Mouse (Mus musculus): ENCODE results near the gene Fblim1. TPM values are rescaled to one million over a fixed set of nuclear protein-coding genes. Genes with fewer than 3 reads are reported as not detected.

The Fblim1 gene
- polyA plus RNA-seq, 1 experiment = 29.5 TPM

DNA sequence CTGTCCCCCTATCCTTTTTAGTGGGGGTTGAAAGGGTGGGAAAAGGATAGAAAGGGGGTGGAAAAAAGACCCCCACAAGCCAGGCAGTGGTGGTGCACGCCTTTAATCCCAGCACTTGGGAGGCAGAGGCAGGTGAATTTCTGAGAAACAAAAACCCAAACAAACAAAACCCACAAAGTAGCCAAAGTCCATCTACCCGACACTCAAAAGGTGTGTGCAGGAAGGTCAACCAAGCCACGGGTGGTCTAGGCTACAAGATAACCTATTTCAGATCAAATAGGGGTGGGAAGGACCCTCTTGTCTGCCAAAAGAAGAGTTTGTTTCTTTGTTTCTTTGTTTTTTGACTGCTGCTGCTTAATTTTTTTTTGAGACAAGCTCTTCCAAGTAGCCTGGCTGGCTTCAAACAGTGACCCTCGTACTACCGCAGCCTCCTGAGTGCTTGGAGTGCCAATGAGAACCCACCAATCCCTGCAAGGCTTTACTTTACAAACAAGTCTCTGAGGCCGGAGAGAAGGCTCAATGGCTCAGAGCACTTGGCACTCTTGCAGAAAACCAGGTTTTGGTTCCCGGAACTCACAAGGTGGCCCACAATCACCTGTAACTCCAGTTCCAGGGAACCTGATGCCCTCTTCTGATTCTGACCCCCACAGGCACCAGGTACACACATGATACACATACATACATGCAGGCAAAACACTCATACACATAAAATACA, 78.8 kb downstream of the Fblim1 start:
- Histone ChIP-seq H3K27me3 (ENCODE audit: control insufficient read depth, insufficient read depth, insufficient read length) (no peaks in the 10 kb centered on the region), H3K4me3 (no peak overlapping the region), H3K36me3 (ENCODE audit: control insufficient read depth, insufficient read depth) (no peaks in the 10 kb centered on the region), H3K4me2 (ENCODE audit: low read depth) (no peak overlapping the region), H3K79me2 (ENCODE audit: control insufficient read depth, insufficient read depth) (peaks cover 99% of the 10 kb centered on the region), H3ac (ENCODE audit: control insufficient read depth, insufficient read length) (no peak overlapping the region)
- TF ChIP-seq TCF12 (IDR thresholded peaks at IDR 0.05; ENCODE audit: insufficient read depth, poor library complexity, severe bottlenecking) (no peak), TCF3 (IDR thresholded peaks at IDR 0.05; ENCODE audit: insufficient read length, low read depth) (no peak), POLR2AphosphoS2 (IDR thresholded peaks at IDR 0.05; ENCODE audit: insufficient read length, low read depth) (no peak), SRF (IDR thresholded peaks at IDR 0.05; ENCODE audit: control insufficient read depth, insufficient read length, low read depth) (no peak), E2F4 (IDR thresholded peaks at IDR 0.05; ENCODE audit: insufficient read depth) (no peak), POLR2A (IDR thresholded peaks at IDR 0.05; ENCODE audit: insufficient read length, low read depth) (no peak), REST (IDR thresholded peaks at IDR 0.05; ENCODE audit: insufficient read depth, insufficient read length) (no peak), MAX (IDR thresholded peaks at IDR 0.05; ENCODE audit: low read depth) (no peak), MYOG (IDR thresholded peaks at IDR 0.05; ENCODE audit: control insufficient read depth in 1 of 3, insufficient read depth in 1 of 3, insufficient read length in 2 of 3, low read depth in 2 of 3) (no peak), USF1 (IDR thresholded peaks at IDR 0.05; ENCODE audit: low read depth) (no peak), MYOD1 (IDR thresholded peaks at IDR 0.05; ENCODE audit: control insufficient read depth in 1 of 3, insufficient read length in 2 of 3, low read depth in 2 of 3) (no peak), CEBPB (IDR thresholded peaks at IDR 0.05; ENCODE audit: insufficient read depth, poor library complexity, severe bottlenecking) (no peak)

Other genes starting within 250 kb of the Fblim1 start
- 0.77 TPM for gene Fam131c, start 237.9 kb downstream of the Fblim1 start, polyA plus RNA-seq (2012; fragmentation: generic; extraction: Trizol)
- gene Clcnka, start 207.4 kb downstream of the Fblim1 start, polyA plus RNA-seq (2012; fragmentation: generic; extraction: Trizol) = 0.85 TPM
- gene Clcnkb, start 190.1 kb downstream of the Fblim1 start, polyA plus RNA-seq (2012; fragmentation: generic; extraction: Trizol) = 0.23 TPM
- 31.1 TPM for gene Hspb7, start 185.3 kb downstream of the Fblim1 start, polyA plus RNA-seq (2012; fragmentation: generic; extraction: Trizol)
- not detected for gene Srarp, start 170.0 kb downstream of the Fblim1 start, polyA plus RNA-seq (2012; fragmentation: generic; extraction: Trizol)
- gene Zbtb17, start 161.4 kb downstream of the Fblim1 start, polyA plus RNA-seq (2012; fragmentation: generic; extraction: Trizol) = 30.1 TPM
- gene Spen, start 67.5 kb downstream of the Fblim1 start, polyA plus RNA-seq (2012; fragmentation: generic; extraction: Trizol) = 11.7 TPM
- 0.02 TPM for gene Tmem82, start 12.5 kb upstream of the Fblim1 start, polyA plus RNA-seq (2012; fragmentation: generic; extraction: Trizol)
- 0.12 TPM for gene Slc25a34, start 17.7 kb upstream of the Fblim1 start, polyA plus RNA-seq (2012; fragmentation: generic; extraction: Trizol)
- gene Plekhm2, start 58.8 kb upstream of the Fblim1 start, polyA plus RNA-seq (2012; fragmentation: generic; extraction: Trizol) = 20.4 TPM
- 5.8 TPM for gene Rsc1a1, start 79.5 kb upstream of the Fblim1 start, polyA plus RNA-seq (2012; fragmentation: generic; extraction: Trizol)
- 10.6 TPM for gene Ddi2, start 117.3 kb upstream of the Fblim1 start, polyA plus RNA-seq (2012; fragmentation: generic; extraction: Trizol)
- 0.72 TPM for gene Agmat, start 140.6 kb upstream of the Fblim1 start, polyA plus RNA-seq (2012; fragmentation: generic; extraction: Trizol)
- gene Dnajc16, start 184.8 kb upstream of the Fblim1 start, polyA plus RNA-seq (2012; fragmentation: generic; extraction: Trizol) = 9.5 TPM
- 15.2 TPM for gene Casp9, start 187.5 kb upstream of the Fblim1 start, polyA plus RNA-seq (2012; fragmentation: generic; extraction: Trizol)
- gene Cela2a, start 220.1 kb upstream of the Fblim1 start, polyA plus RNA-seq (2012; fragmentation: generic; extraction: Trizol) = not detected
- gene Ctrc, start 240.3 kb upstream of the Fblim1 start, polyA plus RNA-seq (2012; fragmentation: generic; extraction: Trizol) = not detected